Mouse (Mus musculus): ENCODE data around the gene Herc3.

- TF ChIP-seq CTCF (IDR thresholded peaks at IDR 0.05; ENCODE audit: control insufficient read depth, insufficient read depth, insufficient read length) = no peak
- TF ChIP-seq MAX (IDR thresholded peaks at IDR 0.05) = no peak
- TF ChIP-seq MYOG (IDR thresholded peaks at IDR 0.05; ENCODE audit: control insufficient read depth, extremely low read depth, insufficient read length) = no peak
Observed at GRCm38 (mm10) chr6:58965071-58965831, 134.0 kb downstream of the Herc3 start.

All from C2C12 (cell line).